Mouse (Mus musculus) hematopoietic stem cell, adult 5-6 weeks (primary cell): ENCODE results near the gene Epha3. TPM values are rescaled to one million over a fixed set of nuclear protein-coding genes. Genes with fewer than 3 reads are reported as not detected.

ENCODE experiments used
- ATAC-seq, 2 experiments: fragments of 125-278 bp in 1 of 2; replicated peaks in 1 of 2; 2 replicates each; pipeline ENCODE4 v1.8.0; 2016 to 2017; ENCODE audit warnings: inconsistent platforms in 2 of 2, mild to moderate bottlenecking in 2 of 2, moderate number of reproducible peaks in 2 of 2, low read depth in 1 of 2, moderate TSS enrichment in 1 of 2; ENCODE audit not compliant: low FRiP score in 2 of 2, poor library complexity in 2 of 2, severe bottlenecking in 2 of 2, insufficient read depth in 1 of 2, low TSS enrichment in 1 of 2
- total RNA-seq: library from RNA; stranded (forward); fragments of 172-1452, 232-1000 nt; gene quantifications from 2 replicates; pipeline ENCODE4 v1.2.3, GENCODE M21; 2017

Gene Epha3
- total RNA-seq, 1 experiment from 2014 or later = not detected

GRCm38 (mm10) chr16:63801436-63801835 lies 62.5 kb downstream of the Epha3 start:
- no peak for ATAC-seq

GRCm38 (mm10) chr16:63798341-63798740 lies 65.6 kb downstream of the Epha3 start:
- ATAC-seq = no peak

GRCm38 (mm10) chr16:63794292-63794691 lies 69.7 kb downstream of the Epha3 start:
- ATAC-seq = no peak

- ATAC-seq = no peak
Observed at GRCm38 (mm10) chr16:63793805-63794204, 70.2 kb downstream of the Epha3 start.

- no peak for ATAC-seq
Observed at GRCm38 (mm10) chr16:63792084-63792483, 71.9 kb downstream of the Epha3 start.

- ATAC-seq = no peak
Observed at GRCm38 (mm10) chr16:63783544-63783943, 80.4 kb downstream of the Epha3 start.

GRCm38 (mm10) chr16:63782101-63782500 lies 81.9 kb downstream of the Epha3 start:
- ATAC-seq = no peak

GRCm38 (mm10) chr16:63780151-63780550 lies 83.8 kb downstream of the Epha3 start:
- ATAC-seq = no peak

- ATAC-seq = no peak
Observed at GRCm38 (mm10) chr16:63777811-63778210, 86.2 kb downstream of the Epha3 start.

GRCm38 (mm10) chr16:63772566-63772965 lies 91.4 kb downstream of the Epha3 start:
- ATAC-seq = no peak

GRCm38 (mm10) chr16:63767589-63767988 lies 96.4 kb downstream of the Epha3 start:
- no peak for ATAC-seq

- ATAC-seq = no peak
Observed at GRCm38 (mm10) chr16:63761177-63761576, 102.8 kb downstream of the Epha3 start.

GRCm38 (mm10) chr16:63760112-63760511 lies 103.9 kb downstream of the Epha3 start:
- ATAC-seq = no peak

GRCm38 (mm10) chr16:63753052-63753451 lies 110.9 kb downstream of the Epha3 start:
- no peak for ATAC-seq

- ATAC-seq = no peak
Observed at GRCm38 (mm10) chr16:63747817-63748216, 116.2 kb downstream of the Epha3 start.

GRCm38 (mm10) chr16:63745465-63745864 lies 118.5 kb downstream of the Epha3 start:
- ATAC-seq = no peak

GRCm38 (mm10) chr16:63743208-63743854 lies 120.6 kb downstream of the Epha3 start:
- ATAC-seq = no peak

GRCm38 (mm10) chr16:63719235-63719634 lies 144.7 kb downstream of the Epha3 start:
- no peak for ATAC-seq

GRCm38 (mm10) chr16:63717317-63717716 lies 146.7 kb downstream of the Epha3 start:
- ATAC-seq = no peak
